Mouse (Mus musculus) heart, postnatal 0 days (tissue): Measurements from ENCODE around the gene Wsb1. TPM values are rescaled to one million over a fixed set of nuclear protein-coding genes. Genes with fewer than 3 reads are reported as not detected.
A peak's percentile ranks its signal among the peaks of the same experiment; 100 is the strongest.

Source experiments
- ATAC-seq: fragments of 200-750 bp; cut with Nextera tagmentation; 2 replicates; pipeline ENCODE4 v1.8.0; 2017; ENCODE audit warnings: low read depth, moderate number of reproducible peaks, moderate library complexity; ENCODE audit not compliant: insufficient read depth
- DNase-seq: peaks from one replicate; pipeline ENCODE4 v3.0.0-alpha.2; 2016; ENCODE audit warnings: low spot score
- H3K27ac ChIP-seq: fragments of 300-500 bp; sonication (generic); 2 replicates; pipeline ENCODE4 v1.5.1; 2014; ENCODE audit warnings: low read depth, mild to moderate bottlenecking
- H3K27me3 ChIP-seq: fragments of 300-500 bp; sonication (generic); 2 replicates; pipeline ENCODE4 v1.6.1; 2014; ENCODE audit warnings: low read length, mixed read lengths; ENCODE audit not compliant: control insufficient read depth, insufficient read depth
- H3K36me3 ChIP-seq: fragments of 300-500 bp; sonication (generic); replicated peaks from 2 replicates; pipeline ENCODE4 v1.6.1; 2014; ENCODE audit warnings: low read length, mixed read lengths; ENCODE audit not compliant: control insufficient read depth, insufficient read depth
- H3K4me1 ChIP-seq: fragments of 300-500 bp; sonication (generic); 2 replicates; pipeline ENCODE4 v1.6.1; 2014; ENCODE audit warnings: antibody characterized with exemption; ENCODE audit not compliant: control insufficient read depth, insufficient read depth
- H3K4me2 ChIP-seq: fragments of 300-500 bp; sonication (generic); 2 replicates; pipeline ENCODE4 v1.6.1; 2014; ENCODE audit warnings: low read depth, mild to moderate bottlenecking, low read length, moderate library complexity
- H3K4me3 ChIP-seq: fragments of 300-500 bp; sonication (generic); 2 replicates; pipeline ENCODE4 v1.5.1; 2014; ENCODE audit warnings: low read depth, low read length
- H3K9ac ChIP-seq: fragments of 300-500 bp; sonication (generic); replicated peaks from 2 replicates; pipeline ENCODE4 v1.6.1; 2014; ENCODE audit warnings: low read depth, low read length, mixed read lengths
- H3K9me3 ChIP-seq: fragments of 300-500 bp; sonication (generic); replicated peaks from 2 replicates; pipeline ENCODE4 v1.6.1; 2016; ENCODE audit warnings: low read length; ENCODE audit not compliant: control insufficient read depth
- CTCF ChIP-seq: IDR thresholded peaks from 2 replicates; pipeline ENCODE4 v1.5.1; 2016; ENCODE audit warnings: antibody characterized with exemption, control low read depth, low read depth
- EP300 ChIP-seq: IDR thresholded peaks from 2 replicates; pipeline ENCODE4 v1.6.1; 2016; ENCODE audit warnings: antibody characterized with exemption, low read depth
- WGBS: fragments of 180-500 bp; shearing (Covaris S2); extraction: QIAGEN DNeasy Blood & Tissue Kit; methylation state at CpG from one replicate; pipeline ENCODE4 v1.1.7; 2014; 5-methylcytosine and 5-hydroxymethylcytosine counted together
- polyA plus RNA-seq: library from polyadenylated mRNA; unstranded; fragments of >200 nt; fragmentation: Nextera tagmentation; extraction: Ambion mirVana; gene quantifications from 2 replicates; pipeline ENCODE4 v1.2.1, GENCODE M21; 2015
- total RNA-seq: library from RNA; depleted of rRNA; stranded (reverse); fragments of >200 nt; gene quantifications from 2 replicates; pipeline ENCODE4 v1.2.3, GENCODE M21; 2014; ENCODE audit warnings: low replicate concordance

Gene Wsb1
- total and polyA plus RNA-seq, 2 experiments from 2014 or later, result 63.9 to 73.2 TPM

- ATAC-seq, result no peak
- WGBS, result 40% methylated on average over 5 of the region's 5 CpGs
- Histone ChIP-seq H3K9ac (no peak overlapping the region), H3K27me3 (no peaks in the 10 kb centered on the region), H3K9me3 (no peaks in the 10 kb centered on the region), H3K27ac (no peak overlapping the region), H3K4me1 (peaks cover 20% of the 10 kb centered on the region), H3K36me3 (no peaks in the 10 kb centered on the region), H3K4me3 (no peak overlapping the region), H3K4me2 (no peak overlapping the region)
- DNase-seq, result no peak
- TF ChIP-seq EP300 (no peak), CTCF (no peak)
Measured at GRCm38 (mm10) chr11:79288913-79289640, 34.6 kb upstream of the Wsb1 start.

DNA sequence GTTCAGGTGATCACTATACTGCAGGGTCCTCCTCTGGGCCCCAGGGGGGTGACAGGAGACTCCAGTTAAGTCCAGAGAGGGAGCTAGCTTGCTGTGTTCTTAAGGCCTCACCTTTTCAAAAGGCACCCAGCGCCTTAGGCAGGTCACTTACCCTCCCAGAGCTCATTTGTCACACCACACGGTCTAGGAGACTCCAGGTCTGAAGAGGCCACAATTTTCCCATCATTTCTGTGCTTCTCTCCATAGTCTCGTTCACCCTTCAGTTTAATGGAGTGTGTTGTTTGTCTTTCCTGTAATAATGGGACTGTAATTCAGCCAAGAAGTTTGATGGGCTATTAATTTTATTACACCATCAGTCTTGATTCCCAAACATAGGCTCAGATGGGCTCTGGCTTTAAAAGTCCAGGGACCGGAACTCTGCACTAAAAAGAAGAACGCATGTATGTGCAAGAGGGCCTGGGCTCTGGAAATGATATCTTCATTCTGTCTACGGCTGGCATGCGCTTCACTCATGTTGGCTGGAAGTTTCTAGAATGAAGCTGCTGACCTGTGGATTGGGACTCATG, 33.9 kb upstream of the Wsb1 start:
- no peak overlapping the region for H3K27ac ChIP-seq
- WGBS, result 75% methylated on average over 7 of the region's 7 CpGs
- H3K36me3 ChIP-seq, result no peaks in the 10 kb centered on the region
- no peak overlapping the region for H3K4me3 ChIP-seq
- H3K4me2 ChIP-seq, result no peak overlapping the region
- H3K9me3 ChIP-seq, result no peaks in the 10 kb centered on the region
- DNase-seq, result no peak
- no peaks in the 10 kb centered on the region for H3K27me3 ChIP-seq
- TF ChIP-seq CTCF (no peak), EP300 (no peak)
- ATAC-seq, result no peak
- H3K9ac ChIP-seq, result no peak overlapping the region
- peaks cover 20% of the 10 kb centered on the region for H3K4me1 ChIP-seq

DNA sequence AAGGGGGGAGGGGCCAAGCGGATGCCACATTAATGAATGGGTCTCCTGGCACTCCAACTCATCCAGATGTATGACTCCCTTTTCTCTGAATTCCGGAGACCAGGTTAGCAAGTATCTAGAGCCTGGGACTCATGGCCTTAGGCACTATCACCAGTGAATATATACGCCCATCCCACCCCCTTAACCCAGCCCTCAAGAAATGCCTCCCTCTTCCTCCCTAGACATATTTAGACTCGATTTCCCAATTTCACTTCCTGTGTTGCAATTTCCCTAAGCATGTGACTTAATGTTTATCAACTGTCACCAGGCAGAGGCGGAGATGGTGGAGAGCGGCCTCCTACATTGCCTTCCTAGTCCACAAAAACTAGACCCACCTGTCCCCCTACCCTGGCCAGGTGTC, 33.0 kb upstream of the Wsb1 start:
- 70% methylated on average over 6 of the region's 6 CpGs for whole genome bisulfite sequencing
- H3K4me1 ChIP-seq, result peaks cover 20% of the 10 kb centered on the region
- no peak overlapping the region for H3K4me2 ChIP-seq
- TF ChIP-seq CTCF (no peak), EP300 (0 out of 2 replicates have a peak, but pooled peaks have one; percentile 51)
- no peaks in the 10 kb centered on the region for H3K9me3 ChIP-seq
- DNase-seq (peak; percentile 40), ATAC-seq (peak; percentile 22; the same call in 1 of the 2 replicates)
- no peak overlapping the region for H3K4me3 ChIP-seq
- no peak overlapping the region for H3K27ac ChIP-seq
- no peaks in the 10 kb centered on the region for H3K27me3 ChIP-seq
- H3K36me3 ChIP-seq, result no peaks in the 10 kb centered on the region
- H3K9ac ChIP-seq, result no peak overlapping the region

- Histone ChIP-seq H3K9me3 (no peaks in the 10 kb centered on the region), H3K4me1 (peaks cover 26% of the 10 kb centered on the region), H3K27ac (peak overlapping the region; percentile 67), H3K9ac (no peak overlapping the region), H3K4me2 (no peak overlapping the region), H3K36me3 (no peaks in the 10 kb centered on the region), H3K4me3 (no peak overlapping the region), H3K27me3 (no peaks in the 10 kb centered on the region)
- ATAC-seq (no peak), DNase-seq (no peak)
- TF ChIP-seq EP300 (no peak), CTCF (no peak)
- WGBS, result 33% methylated on average over 9 of the region's 9 CpGs
Measured at GRCm38 (mm10) chr11:79286305-79286799, 31.9 kb upstream of the Wsb1 start.

- no peaks in the 10 kb centered on the region for H3K9me3 ChIP-seq
- TF ChIP-seq CTCF (no peak), EP300 (no peak)
- no peak overlapping the region for H3K4me3 ChIP-seq
- no peak overlapping the region for H3K9ac ChIP-seq
- no peak overlapping the region for H3K4me2 ChIP-seq
- no peaks in the 10 kb centered on the region for H3K36me3 ChIP-seq
- no peak overlapping the region for H3K27ac ChIP-seq
- no peaks in the 10 kb centered on the region for H3K27me3 ChIP-seq
- DNase-seq, result no peak
- peaks cover 26% of the 10 kb centered on the region for H3K4me1 ChIP-seq
- no peak for ATAC-seq
- WGBS, result 91% methylated on average over 4 of the region's 4 CpGs
Measured at GRCm38 (mm10) chr11:79283350-79284030, 29.0 kb upstream of the Wsb1 start.
